Mouse (Mus musculus): ENCODE data around the gene Gm11639.
"Not testable (repeated sequence)": the region's sequence is repeated elsewhere in the genome, so short reads cannot be mapped to it uniquely, and the experiment has no call there.

Gene Gm11639

DNA sequence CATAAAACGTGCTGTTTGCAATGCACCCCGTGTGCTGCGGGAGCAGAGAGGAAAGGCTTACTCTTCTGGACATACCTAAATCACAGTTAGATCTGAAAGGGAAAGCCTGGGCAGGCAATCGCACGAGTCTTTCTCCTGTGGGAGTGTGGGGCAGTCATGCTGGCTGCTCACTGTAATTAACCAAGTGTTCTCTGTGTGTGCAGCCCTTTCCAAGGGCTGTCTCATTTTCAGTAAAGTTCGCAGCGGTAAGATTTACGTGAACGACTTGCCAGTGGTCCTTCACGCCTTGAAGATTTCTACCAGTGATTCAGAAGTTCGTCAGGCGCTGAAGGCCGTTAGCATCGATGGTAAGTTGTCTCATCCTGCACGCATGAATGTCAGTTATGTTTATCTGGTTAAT lies 18.6 kb downstream of the Gm11639 start:
- no peak for DNase-seq (ENCODE audit: low spot score)

DNA sequence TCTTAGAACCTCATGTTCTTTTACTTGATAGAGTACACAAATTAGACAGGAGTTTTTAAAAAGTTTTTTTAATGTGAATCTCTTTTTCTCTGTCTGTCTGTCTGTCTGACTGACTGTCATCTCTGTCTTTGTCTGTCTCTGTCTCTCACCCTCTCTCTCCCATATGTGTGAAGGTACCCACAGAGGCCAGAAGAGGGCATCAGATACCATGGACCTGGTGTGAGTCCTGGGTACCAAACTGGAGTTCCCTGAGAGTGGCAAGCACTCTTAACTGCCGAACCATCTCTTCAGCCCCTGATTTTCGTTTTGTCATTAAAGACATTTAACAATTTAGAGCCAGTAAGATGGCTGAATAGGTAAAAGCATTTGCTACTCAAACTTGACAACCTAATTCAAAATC lies 21.6 kb downstream of the Gm11639 start:
- DNase-seq (ENCODE audit: low spot score), result no peak

DNA sequence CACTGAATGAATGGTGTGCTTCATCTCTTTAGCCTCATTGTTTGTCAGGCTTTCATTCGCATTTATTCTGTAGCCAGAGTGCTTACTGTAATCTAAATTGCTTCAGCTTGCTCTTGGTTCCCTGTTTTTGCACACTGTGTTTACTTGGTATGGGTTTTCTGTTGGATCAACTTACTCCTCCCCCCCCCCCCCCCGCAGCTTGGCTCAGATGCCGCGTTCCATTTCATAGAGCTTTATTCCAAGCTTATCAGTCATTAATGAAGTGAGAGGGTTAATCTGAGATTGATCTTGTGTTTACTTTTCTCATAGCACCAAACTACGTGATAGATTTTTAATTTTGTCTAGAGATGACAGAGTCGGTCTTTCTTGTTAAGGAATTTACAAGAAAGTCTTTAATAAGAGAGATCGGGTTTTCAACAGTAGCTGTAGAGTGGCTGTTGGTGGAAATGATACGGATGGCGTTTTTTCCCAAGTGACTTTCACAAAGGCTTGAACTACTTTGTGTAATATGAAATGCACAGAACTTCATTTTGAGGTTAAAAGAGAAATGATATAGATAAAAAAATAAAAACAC lies 59.6 kb downstream of the Gm11639 start:
- no peak for DNase-seq (ENCODE audit: low spot score)

DNA sequence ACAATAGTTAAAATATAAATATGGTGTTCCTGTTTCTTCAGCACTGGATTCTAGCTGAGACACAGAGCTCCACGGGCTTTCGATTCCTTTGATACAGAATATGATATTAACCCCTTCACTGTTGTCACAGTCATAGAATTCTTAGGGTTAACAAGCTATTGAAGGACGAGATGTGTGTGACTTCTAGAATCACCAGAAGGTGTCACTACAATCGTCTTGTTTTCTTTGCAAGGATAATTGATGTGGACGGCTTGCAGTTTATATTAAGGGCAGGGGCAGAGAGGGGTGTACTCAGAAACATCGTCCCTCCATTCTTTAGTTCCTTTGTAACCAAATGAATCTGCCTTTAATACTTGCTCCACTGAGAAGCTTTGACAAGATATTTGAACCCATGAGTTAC lies 80.3 kb downstream of the Gm11639 start:
- DNase-seq (ENCODE audit: low spot score), result no peak

DNA sequence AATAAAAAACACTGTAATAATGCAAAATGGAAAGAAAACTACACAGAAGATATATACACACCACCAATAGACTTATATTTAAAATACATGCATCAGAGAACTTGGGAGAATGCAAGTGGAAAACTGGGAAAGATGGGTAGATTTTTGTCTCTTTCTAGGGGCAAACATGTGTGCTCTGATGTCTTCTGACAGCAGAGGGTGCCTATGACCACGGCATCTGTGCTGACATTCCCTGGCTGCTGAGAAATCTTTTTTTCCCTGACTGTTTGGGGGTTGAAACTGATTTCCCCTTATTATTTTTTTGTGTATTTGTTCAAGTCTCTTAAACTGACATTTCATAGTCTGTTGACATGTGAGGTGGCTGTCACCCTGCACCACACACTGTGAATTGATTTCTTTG lies 81.6 kb downstream of the Gm11639 start:
- DNase-seq (ENCODE audit: low spot score), result no peak

DNA sequence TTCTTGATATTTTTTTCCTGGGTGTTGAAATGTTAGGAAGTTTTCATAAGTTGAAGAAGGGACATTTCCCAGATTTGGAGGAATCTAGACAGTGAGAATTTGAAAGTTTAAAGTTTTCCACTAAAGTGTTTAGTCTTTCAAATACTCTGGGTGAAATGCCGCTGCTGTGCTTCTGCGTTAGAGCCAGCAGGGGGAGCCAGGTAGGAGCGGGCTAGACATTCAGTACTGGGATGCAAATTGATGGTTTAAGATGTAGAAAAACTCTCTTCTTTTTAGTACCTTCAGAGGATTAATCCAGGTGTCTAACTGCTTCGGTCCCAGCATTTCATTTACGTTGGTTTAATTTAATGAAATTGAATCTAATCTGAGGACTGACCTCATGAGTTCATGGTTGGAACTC lies 82.6 kb downstream of the Gm11639 start:
- no peak for DNase-seq (ENCODE audit: low spot score)

DNA sequence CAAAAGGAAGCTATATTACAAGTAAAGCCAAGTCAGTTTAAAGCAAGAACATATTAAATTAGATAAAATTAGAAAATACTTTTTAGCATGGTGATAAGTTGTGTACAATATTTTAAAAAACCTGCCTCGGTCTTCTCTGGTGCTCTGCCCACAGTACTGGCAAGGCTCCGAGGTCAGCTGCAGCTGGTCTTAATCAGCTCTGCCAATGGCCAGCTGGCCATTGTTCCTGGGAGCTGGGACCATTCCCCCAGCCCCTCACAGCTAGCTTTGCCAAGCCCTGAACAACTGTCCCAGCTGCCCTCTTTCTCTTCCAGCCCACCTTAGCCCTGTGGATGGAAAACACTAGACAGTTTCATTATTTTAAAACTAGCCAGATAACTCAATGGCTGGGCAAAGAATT lies 93.3 kb downstream of the Gm11639 start:
- no peak for DNase-seq (ENCODE audit: low spot score)

DNA sequence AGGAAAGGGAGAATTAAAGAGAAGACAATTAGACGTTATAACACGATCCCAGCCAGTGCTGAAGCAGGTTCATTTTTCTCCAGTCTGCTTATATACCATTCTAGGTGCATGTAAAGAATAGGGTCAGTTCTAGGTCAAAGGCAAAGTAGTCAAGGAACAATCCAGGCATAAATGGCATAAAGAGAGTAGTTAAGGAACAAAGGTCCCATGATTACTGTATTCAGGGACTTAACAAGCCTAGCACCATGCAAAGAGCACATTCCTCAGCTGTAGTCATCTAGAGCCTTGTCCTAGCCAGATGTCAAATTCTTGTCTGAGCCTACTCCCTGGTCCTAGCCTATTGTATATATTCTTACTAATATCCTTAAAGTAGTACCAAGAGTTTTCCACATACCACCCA lies 259.2 kb downstream of the Gm11639 start:
- no peak for DNase-seq (ENCODE audit: low spot score)

DNA sequence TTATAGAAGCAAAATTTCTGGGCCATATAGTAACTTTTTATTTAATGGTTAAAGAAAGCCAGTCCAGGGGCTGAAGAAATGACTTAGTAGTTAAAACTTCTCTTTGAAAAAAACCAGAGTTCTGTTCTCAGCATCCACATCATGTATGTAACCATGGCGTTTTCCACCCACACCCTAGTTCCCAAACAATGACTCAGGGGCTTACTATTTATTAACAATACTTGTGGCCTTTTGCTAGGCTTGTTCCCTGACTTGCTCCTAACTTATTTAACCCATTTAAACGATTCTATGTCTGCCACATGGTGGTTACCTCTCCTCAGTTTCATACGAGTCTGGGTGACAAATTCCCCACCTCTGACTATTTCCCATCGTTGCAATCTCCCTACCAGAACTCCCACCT lies 266.8 kb downstream of the Gm11639 start:
- DNase-seq (ENCODE audit: low spot score), result no peak

DNA sequence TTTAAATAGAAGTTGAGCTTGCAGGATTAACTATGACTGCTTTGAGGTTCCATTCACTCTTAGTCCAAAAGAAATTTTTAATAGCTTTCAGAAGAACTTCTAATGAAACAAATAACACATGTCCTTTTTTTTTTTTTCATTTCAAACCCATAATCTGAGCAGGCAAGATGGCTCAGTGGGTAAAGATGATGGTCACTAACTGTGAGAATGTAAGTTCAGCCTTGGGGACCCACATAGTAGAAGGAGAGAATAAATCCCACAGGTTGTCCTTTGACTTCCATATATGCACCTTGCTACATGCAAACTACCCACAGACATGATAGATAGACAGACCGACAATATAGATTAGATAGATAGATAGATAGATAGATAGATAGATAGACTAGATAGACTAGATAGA lies 282.4 kb downstream of the Gm11639 start:
- no peak for DNase-seq (ENCODE audit: low spot score)

DNA sequence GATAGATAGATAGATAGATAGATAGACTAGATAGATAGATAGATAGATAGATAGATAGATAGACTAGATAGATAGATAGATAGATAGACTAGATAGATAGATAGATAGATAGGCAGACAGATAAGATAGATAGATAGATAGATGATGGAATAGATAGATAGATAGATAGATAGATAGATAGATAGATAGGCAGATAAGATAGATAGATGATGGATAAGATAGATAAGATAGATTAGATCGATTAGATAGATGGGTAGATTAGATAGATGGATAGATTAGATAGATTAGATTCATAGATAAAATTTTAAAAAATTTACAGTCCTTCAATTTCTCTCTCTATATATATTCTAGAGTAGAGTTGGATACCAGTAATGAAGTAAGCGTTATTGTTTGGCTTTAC lies 282.9 kb downstream of the Gm11639 start:
- DNase-seq (ENCODE audit: low spot score), result no peak

DNA sequence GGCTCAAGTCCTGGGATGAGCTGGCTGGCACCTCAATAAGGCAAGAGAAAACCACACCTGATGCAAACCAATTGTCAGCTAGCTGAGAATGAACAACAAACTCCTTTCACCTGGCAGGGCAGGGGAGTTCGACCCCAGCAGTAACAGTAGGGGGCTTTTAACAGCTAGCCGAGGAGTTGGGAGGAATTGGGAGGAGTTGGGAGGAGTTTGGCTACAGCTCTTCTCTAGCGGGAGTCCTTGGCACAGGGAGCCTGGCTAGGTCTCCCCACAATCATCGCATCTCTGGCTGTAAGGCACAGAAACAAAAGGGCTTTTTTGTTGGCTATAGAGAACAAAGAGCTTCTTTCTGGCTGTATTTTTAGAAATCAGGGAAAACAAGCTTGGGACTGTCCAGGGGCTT lies 285.8 kb downstream of the Gm11639 start:
- DNase-seq (ENCODE audit: low spot score), result no peak

DNA sequence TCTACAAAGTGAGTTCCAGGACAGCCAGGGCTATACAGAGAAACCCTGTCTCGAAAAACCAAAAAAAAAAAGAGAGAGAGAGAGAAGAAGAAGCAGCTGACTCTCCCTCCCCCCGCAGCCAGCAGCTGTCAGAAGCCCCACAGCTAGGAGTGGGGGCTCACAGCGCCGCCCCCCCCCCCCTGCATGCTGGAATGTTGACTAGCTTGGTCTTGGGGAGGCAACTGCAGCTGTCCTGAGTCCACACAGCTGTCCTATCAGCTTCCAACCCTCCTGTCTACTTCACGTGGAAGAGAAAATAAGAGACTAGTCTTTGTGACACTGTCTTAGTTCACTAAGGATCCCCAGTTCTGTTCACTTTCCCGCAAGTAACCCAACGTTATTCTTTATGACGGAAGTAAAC lies 287.0 kb downstream of the Gm11639 start:
- no peak for DNase-seq (ENCODE audit: low spot score)

DNA sequence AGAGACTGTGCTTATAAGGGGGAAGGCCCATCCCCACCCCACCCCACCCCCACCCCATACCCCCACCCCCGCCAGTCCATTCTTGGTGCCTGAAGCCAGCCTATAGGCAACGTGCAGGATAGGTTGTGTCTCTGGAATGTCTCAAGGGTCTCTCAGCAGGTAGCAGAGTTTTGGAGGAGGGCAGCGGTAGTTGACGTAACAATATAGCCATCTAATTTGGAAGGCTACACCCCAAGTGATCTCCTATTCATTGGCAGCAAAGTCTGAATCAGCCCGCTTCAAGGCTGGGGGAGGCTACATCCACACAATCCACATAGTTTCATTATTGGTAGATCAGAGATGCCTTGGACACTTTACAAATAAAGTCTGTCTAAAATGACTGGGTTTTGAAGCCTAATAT lies 292.5 kb downstream of the Gm11639 start:
- no peak for DNase-seq (ENCODE audit: low spot score)

DNA sequence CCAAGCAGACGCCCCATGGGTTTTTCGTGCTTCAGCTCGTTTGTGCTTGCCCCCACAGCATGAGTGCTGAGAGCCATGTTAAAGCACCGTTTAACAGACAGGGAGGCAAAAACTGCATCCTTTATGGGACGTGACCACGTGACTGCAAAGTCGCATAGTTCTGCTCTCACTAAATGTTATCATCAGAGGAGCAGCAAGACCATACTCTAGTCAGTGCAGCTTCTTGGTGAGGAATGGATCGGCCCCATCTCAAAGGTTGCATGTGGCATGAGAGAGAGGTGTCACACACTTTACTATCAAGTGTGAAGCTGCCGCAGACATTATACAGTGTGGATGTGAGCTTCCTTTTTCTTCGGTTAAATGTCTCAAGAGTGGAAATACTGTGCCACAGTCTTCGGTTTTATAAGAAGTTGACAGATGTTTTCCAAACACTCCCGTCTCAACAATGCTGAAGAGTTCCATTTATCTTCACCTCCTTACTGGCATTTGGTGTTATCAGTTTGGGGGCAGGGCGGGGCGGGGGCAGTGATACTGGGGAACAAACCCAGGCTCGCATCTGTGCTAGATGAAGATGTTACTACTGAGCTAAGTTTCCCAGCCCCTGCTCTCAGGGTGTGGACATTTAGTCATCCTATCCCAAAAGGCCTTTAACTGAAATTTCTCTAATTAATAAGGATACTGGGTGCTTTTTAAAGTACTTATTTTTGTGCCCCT lies 296.0 kb downstream of the Gm11639 start:
- no peak for DNase-seq (ENCODE audit: low spot score)

DNA sequence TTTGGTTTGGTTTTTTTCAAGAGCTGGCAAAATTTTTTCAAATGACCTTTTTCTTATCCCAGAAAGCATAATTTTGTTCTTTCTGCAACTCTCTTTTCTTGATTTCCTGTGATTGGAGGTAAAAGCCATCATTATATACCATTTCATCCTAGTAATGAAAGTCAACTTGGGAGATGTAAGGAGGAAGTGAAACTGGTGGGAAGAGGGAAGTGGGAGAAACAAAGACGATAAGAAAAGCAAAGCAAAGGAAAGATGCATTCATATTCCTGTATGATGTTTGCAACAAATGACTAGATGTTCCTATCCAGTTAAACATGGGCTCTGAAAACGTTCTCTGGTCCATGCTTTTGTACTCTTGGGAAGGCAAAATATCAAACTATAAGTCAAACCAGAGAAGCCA lies 323.7 kb downstream of the Gm11639 start:
- no peak for DNase-seq (ENCODE audit: low spot score)

DNA sequence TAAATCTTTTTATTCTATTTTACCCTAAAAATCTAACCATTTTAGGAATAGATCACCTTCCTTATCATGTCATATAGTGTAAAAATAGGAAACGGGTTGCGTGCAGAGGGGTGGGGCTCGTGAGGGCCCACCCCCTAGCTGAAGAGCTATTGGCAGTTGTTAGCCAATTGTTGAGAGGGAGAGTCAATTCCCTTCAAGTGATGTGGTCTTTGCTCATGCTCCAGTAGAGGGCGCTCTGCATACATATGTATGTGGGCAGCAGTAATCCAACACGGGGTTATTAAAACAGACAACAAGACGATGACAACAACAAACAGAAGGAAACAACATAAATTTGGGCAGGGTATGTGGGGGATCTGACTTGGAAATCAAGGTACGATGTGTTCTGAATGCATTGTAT lies 335.6 kb downstream of the Gm11639 start:
- no peak for DNase-seq (ENCODE audit: low spot score)

DNA sequence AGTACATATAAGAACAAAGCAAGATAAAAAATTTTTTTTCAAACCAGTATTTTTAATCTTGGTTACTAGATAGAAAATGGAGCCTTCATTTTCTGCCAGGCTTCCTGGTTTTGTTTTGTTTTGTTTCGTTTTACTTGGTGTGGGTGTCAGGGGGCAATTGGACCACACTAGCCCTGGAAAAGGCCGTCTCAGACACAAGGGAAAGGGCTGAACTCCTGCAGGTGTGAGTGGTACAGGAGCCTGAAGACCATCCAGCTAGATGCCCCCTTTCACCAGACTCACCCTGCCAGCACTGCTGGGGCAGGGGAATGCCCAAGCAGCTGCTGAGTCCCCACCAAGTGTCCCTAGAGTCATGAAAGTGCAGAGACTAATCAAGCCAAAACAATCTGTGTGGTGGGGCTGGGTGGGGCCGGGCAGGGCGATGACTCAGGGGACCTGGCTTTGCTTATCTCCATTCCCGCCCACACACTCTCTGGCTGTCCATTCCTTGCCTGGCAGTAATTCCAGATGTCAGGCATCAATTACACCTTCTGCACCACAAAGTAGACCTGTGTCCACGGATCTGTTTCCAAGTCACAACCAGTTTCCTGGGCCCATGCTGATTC lies 343.3 kb downstream of the Gm11639 start:
- no peak for DNase-seq (ENCODE audit: low spot score)

DNA sequence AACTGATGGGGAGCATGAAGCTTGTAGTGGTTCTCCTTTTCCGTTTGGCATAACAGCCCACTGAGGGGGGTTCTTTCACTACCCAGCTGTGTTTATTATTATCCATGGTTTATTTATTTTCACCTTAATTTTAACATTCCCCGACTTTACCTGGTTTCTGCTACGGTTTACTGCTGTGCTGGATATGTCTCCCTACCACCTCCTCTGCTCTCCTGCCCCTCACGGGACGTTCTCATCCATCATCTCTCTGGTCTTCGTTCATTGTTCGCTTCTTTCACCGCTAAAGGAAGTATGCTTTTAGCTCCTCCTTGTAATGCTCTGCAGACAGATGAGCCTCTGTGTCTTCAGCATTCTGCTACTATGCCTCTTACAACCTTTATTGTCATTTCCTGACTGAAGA lies 344.0 kb downstream of the Gm11639 start:
- DNase-seq (ENCODE audit: low spot score), result no peak

DNA sequence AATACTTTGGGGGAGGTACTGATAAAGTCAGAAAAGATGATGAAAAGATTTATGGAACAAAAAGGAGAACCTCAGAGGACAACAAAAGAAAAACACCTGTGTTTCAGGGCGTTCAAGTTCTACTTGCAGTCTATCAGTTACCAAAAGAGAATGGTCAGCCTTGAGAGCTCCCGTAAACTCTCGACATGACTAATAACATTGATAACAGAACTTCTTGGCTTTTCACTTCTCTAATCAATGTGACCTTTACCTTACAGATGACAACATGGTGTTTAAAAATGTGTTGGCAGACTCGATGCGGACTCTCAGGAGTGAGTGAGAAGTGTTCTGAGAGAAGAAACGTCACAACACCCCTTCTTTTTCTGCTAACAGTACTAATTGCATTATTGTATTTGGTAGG lies 344.7 kb downstream of the Gm11639 start:
- no peak for DNase-seq (ENCODE audit: low spot score)

DNA sequence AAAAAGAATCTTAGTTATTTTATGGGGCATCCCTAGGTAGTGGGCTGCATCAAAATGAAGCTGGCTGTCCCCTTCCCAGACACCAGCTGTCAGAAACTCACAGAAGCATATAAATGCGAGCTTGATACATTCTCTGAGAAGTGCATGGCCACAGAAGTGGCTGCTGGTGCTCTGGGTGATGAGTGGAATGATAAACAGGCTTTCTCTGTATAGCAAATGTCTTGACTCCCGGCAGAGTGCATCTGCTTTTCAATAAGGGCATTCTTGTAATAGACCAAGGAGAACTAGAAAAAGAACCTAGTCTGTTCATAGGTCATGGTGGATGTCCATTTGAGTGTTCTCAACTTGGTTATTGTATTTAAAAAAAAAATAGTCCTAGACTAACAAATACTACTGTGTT lies 345.6 kb downstream of the Gm11639 start:
- no peak for DNase-seq (ENCODE audit: low spot score)

DNA sequence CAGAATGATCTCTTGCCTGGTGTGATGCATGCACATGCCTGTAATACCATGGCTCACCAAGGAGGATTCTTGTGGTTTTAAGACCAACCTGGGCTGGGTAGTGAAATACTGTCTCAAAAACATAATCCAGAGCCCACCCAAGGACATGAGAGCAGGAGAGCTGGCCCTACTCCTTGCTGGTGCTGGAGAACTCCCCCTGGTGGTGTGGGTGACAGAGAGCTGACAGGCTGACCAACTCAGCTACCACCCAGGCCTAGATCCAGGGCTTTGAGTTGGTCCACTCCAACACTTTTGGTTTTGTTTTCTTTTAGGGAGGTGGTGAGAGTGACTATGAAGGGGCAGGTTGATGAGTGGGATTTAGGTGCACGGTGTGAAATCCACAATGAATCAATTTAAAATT lies 349.6 kb downstream of the Gm11639 start:
- no peak for DNase-seq (ENCODE audit: low spot score)

DNA sequence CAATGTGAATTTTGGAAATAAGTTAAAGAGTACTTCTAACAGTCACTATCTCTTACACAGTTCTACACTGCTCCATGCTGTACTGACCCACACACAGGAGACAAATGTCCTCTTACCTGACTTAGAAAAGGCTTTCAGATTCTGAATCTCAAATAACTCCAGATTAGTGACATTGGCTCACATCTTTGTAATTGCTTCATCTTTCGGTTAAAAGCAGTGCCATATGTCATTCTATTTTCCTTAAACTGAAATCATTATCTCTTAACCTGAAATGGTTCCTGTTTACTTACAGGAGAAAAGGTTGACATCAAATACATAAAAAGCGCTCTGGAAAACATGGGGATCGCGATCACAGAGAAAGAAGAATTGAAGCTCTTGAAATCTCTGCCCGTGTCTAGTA lies 377.8 kb downstream of the Gm11639 start, which contains the start of gene Efcab3:
Efcab3 (plus strand) TSS at position 301 of the 400 bp plus-strand sequence.
- DNase-seq (ENCODE audit: low spot score), result no peak

DNA sequence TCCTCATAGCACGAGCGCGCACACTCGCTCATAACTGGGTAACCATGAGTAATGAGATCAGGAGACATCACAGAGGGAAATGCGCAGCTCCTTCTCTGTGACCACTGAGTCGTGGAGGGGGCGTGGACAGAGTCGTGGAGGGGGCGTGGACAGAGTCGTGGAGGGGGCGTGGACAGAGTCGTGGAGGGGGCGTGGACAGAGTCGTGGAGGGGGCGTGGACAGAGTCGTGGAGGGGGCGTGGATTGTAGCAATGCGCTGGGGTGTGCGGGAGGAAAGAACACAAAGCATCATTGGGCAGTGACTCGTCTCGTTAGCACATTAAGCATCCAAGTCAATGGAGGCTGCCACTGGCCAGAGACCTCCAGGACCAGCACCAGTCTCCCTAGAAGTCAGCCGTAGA lies 426.9 kb downstream of the Gm11639 start:
- not testable (repeated sequence) for DNase-seq (ENCODE audit: low spot score)

All from urinary bladder, postnatal 10 days (tissue).